7 mouse cellular contexts compared by ENCODE assay signal in genomic region chr2:169750574-169751491, GRCm38 (mm10).
DNase-seq lines count a peak whose midpoint lies in the region; ATAC-seq lines count a peak whose summit lies in the region.

No protein-coding gene starts in this region.

- no peak overlapping the region for H3K4me2 ChIP-seq in forebrain, embryonic 14.5 days (ENCODE audit: low read length)
- H3K4me2 ChIP-seq in limb, embryonic 13.5 days (replicated peaks), result peak overlapping the region; percentile 7
- H3K4me2 ChIP-seq in stomach, embryonic 15.5 days, result no peak overlapping the region

- H3K9me3 ChIP-seq in forebrain, embryonic 14.5 days (replicated peaks; ENCODE audit: control insufficient read depth, low read length), result no peaks in the 10 kb centered on the region
- H3K9me3 ChIP-seq in limb, embryonic 13.5 days, result no peaks in the 10 kb centered on the region
- H3K9me3 ChIP-seq in stomach, embryonic 15.5 days, result no peaks in the 10 kb centered on the region

- H3K36me3 ChIP-seq in forebrain, embryonic 14.5 days (ENCODE audit: control insufficient read depth, insufficient read depth, low read length), result no peaks in the 10 kb centered on the region
- no peaks in the 10 kb centered on the region for H3K36me3 ChIP-seq in limb, embryonic 13.5 days
- H3K36me3 ChIP-seq in stomach, embryonic 15.5 days, result no peaks in the 10 kb centered on the region

- peak; percentile 71 for DNase-seq in embryo, embryonic 10 days (ENCODE audit: low spot score)
- DNase-seq in forebrain, embryonic 14.5 days (ENCODE audit: low spot score), result peak; percentile 74
- peak; percentile 33 for DNase-seq in heart, postnatal 4 days
- no peak for DNase-seq in right cerebral cortex, postnatal 25 days
- no peak for DNase-seq in spleen, postnatal 14 days (ENCODE audit: low spot score in 2 of 2)

- no peak overlapping the region for H3K4me3 ChIP-seq in forebrain, embryonic 14.5 days (ENCODE audit: low read depth, low read length)
- H3K4me3 ChIP-seq in limb, embryonic 13.5 days, result no peak overlapping the region
- H3K4me3 ChIP-seq in stomach, embryonic 15.5 days (replicated peaks), result no peak overlapping the region

- H3K27ac ChIP-seq in forebrain, embryonic 14.5 days (ENCODE audit: low read depth, low read length), result peak overlapping the region; percentile 33; the same call in 1 of the 2 replicates
- H3K27ac ChIP-seq in limb, embryonic 13.5 days, result peak overlapping the region; percentile 77
- peak overlapping the region; percentile 58 for H3K27ac ChIP-seq in stomach, embryonic 15.5 days

- no peak overlapping the region for H3K9ac ChIP-seq in forebrain, embryonic 14.5 days (ENCODE audit: low read length)
- H3K9ac ChIP-seq in limb, embryonic 13.5 days, result no peak overlapping the region
- H3K9ac ChIP-seq in stomach, embryonic 15.5 days, result no peak overlapping the region

- ATAC-seq in forebrain, embryonic 14.5 days, result peak; percentile 44; the same call in 1 of the 2 replicates
- peak; percentile 64 for ATAC-seq in limb, embryonic 13.5 days (ENCODE audit: low FRiP score, low read depth)
- ATAC-seq in stomach, embryonic 15.5 days (ENCODE audit: insufficient read depth, low FRiP score, low read depth), result no peak

- WGBS in forebrain, embryonic 14.5 days, result 43% methylated on average over 15 of the region's 15 CpGs
- 14% methylated on average over 15 of the region's 15 CpGs for WGBS in limb, embryonic 13.5 days
- 30% methylated on average over 15 of the region's 15 CpGs for whole genome bisulfite sequencing in stomach, embryonic 15.5 days

- peaks cover 3% of the 10 kb centered on the region; the same call in 1 of the 2 replicates for H3K4me1 ChIP-seq in forebrain, embryonic 14.5 days (ENCODE audit: control insufficient read depth, insufficient read depth, low read length)
- H3K4me1 ChIP-seq in limb, embryonic 13.5 days, result peaks cover 65% of the 10 kb centered on the region
- peaks cover 11% of the 10 kb centered on the region for H3K4me1 ChIP-seq in stomach, embryonic 15.5 days

- H3K27me3 ChIP-seq in forebrain, embryonic 14.5 days (replicated peaks; ENCODE audit: control insufficient read depth, insufficient read depth, low read length), result no peaks in the 10 kb centered on the region
- no peaks in the 10 kb centered on the region for H3K27me3 ChIP-seq in limb, embryonic 13.5 days
- no peaks in the 10 kb centered on the region for H3K27me3 ChIP-seq in stomach, embryonic 15.5 days (replicated peaks)

Comparison
In these comparisons a context has a peak if more than half of its experiments do, and no peak if none do; other contexts are left out.
1. DNase-seq: peak in embryo, embryonic 10 days (single experiment), forebrain, embryonic 14.5 days (single experiment) and heart, postnatal 4 days (single experiment); none in right cerebral cortex, postnatal 25 days (single experiment) and spleen, postnatal 14 days (0 of 2).
2. Peak in every context shown above with its lines, with median percentiles within 50 percentile points of each other: H3K27ac ChIP-seq.